Mouse (Mus musculus) right cerebral cortex, postnatal 14 days (tissue): ENCODE measurements around the gene Yjefn3.
"Not testable (repeated sequence)": the region's sequence is repeated elsewhere in the genome, so short reads cannot be mapped to it uniquely, and the experiment has no call there.

Experiments used
- DNase-seq: peaks from one replicate; pipeline ENCODE4 v3.0.0; 2022

Yjefn3 gene

GRCm38 (mm10) chr8:69902163-69903062 is at the start of gene Yjefn3, which contains the start of the genes Tssk6 and Ndufa13:
Yjefn3 (minus strand) TSS chr8:69902712.
Tssk6 (plus strand) TSS chr8:69902184.
Ndufa13 (minus strand) TSS chr8:69902558.
- DNase-seq = no peak

GRCm38 (mm10) chr8:69950300-69950699 is 47.8 kb upstream of the Yjefn3 start:
- no peak for DNase-seq

- DNase-seq = not testable (repeated sequence)
These were observed 40.0 kb upstream of the Yjefn3 start for GRCm38 (mm10) chr8:69942495-69942894.

GRCm38 (mm10) chr8:69940386-69940785 is 37.9 kb upstream of the Yjefn3 start:
- DNase-seq = no peak

GRCm38 (mm10) chr8:69939633-69940032 is 37.1 kb upstream of the Yjefn3 start:
- DNase-seq = no peak

- DNase-seq = no peak
These were observed 35.9 kb upstream of the Yjefn3 start for GRCm38 (mm10) chr8:69938245-69938982.

GRCm38 (mm10) chr8:69937466-69937865 is 35.0 kb upstream of the Yjefn3 start:
- no peak for DNase-seq

GRCm38 (mm10) chr8:69936050-69936794 is 33.7 kb upstream of the Yjefn3 start:
- no peak for DNase-seq

GRCm38 (mm10) chr8:69935431-69935830 is 32.9 kb upstream of the Yjefn3 start:
- no peak for DNase-seq

- no peak for DNase-seq
These were observed 32.1 kb upstream of the Yjefn3 start for GRCm38 (mm10) chr8:69934582-69934981.

GRCm38 (mm10) chr8:69933811-69934210 is 31.3 kb upstream of the Yjefn3 start:
- no peak for DNase-seq

GRCm38 (mm10) chr8:69926901-69927300 is 24.4 kb upstream of the Yjefn3 start:
- DNase-seq = no peak

GRCm38 (mm10) chr8:69923986-69924385 is 21.5 kb upstream of the Yjefn3 start:
- no peak for DNase-seq

- DNase-seq = no peak
These were observed 18.6 kb upstream of the Yjefn3 start for GRCm38 (mm10) chr8:69921141-69921540.

- DNase-seq = peak; percentile 27
These were observed 17.6 kb upstream of the Yjefn3 start for GRCm38 (mm10) chr8:69919876-69920662.

- DNase-seq = peak; percentile 65
These were observed 16.5 kb upstream of the Yjefn3 start for GRCm38 (mm10) chr8:69919010-69919409.

- DNase-seq = no peak
These were observed 16.0 kb upstream of the Yjefn3 start for GRCm38 (mm10) chr8:69918506-69918905.

- peak; percentile 51 for DNase-seq
These were observed 13.2 kb upstream of the Yjefn3 start for GRCm38 (mm10) chr8:69915748-69916147.

GRCm38 (mm10) chr8:69914526-69914925 is 12.0 kb upstream of the Yjefn3 start:
- DNase-seq = no peak

GRCm38 (mm10) chr8:69912478-69913074 is 10.1 kb upstream of the Yjefn3 start:
- no peak for DNase-seq

GRCm38 (mm10) chr8:69911917-69912316 is 9.4 kb upstream of the Yjefn3 start:
- no peak for DNase-seq

- DNase-seq = no peak
These were observed 4.6 kb upstream of the Yjefn3 start for GRCm38 (mm10) chr8:69907106-69907505.
